Mouse (Mus musculus): ENCODE data around the gene Magi2. TPM values are rescaled to one million over a fixed set of nuclear protein-coding genes. Genes with fewer than 3 reads are reported as not detected.

The Magi2 gene
- polyA plus RNA-seq, 2 experiments, result 0.08 to 0.15 TPM

GRCm38 (mm10) chr5:19822502-19822901 is 595.7 kb downstream of the Magi2 start:
- Histone ChIP-seq H3K27me3 (ENCODE audit: control insufficient read depth, insufficient read depth, low read length) (no peaks in the 10 kb centered on the region), H3K36me3 (replicated peaks; ENCODE audit: control insufficient read depth, insufficient read depth, low read depth) (no peaks in the 10 kb centered on the region), H3K4me3 (ENCODE audit: insufficient read depth in 1 of 2, low read depth in 2 of 2, low read length in 2 of 2) (no peak overlapping the region), H3K4me1 (replicated peaks; ENCODE audit: control insufficient read depth in 2 of 2, insufficient read depth in 2 of 2, low read length in 1 of 2) (no peaks in the 10 kb centered on the region), H3K4me2 (ENCODE audit: low read depth) (no peak overlapping the region), H3K27ac (no peak overlapping the region), H3K9me3 (ENCODE audit: control insufficient read depth, low read length) (no peaks in the 10 kb centered on the region), H3K9ac (replicated peaks) (no peak overlapping the region)
- TF ChIP-seq EP300 (IDR thresholded peaks at IDR 0.05; ENCODE audit: low read depth), result no peak
- no peak for TF ChIP-seq CTCF (IDR thresholded peaks at IDR 0.05; ENCODE audit: low read depth)
- no peak for ATAC-seq (ENCODE audit: insufficient read depth)
- DNase-seq (ENCODE audit: low read depth in 3 of 3, low spot score in 3 of 3), result no peak
- WGBS (ENCODE audit: insufficient replicate concordance), result 59% methylated on average over 2 of the region's 2 CpGs

- Histone ChIP-seq H3K9me3 (ENCODE audit: control insufficient read depth, low read length) (no peaks in the 10 kb centered on the region), H3K27me3 (ENCODE audit: control insufficient read depth, insufficient read depth, low read length) (no peaks in the 10 kb centered on the region), H3K27ac (no peak overlapping the region), H3K9ac (replicated peaks) (no peak overlapping the region), H3K4me3 (ENCODE audit: insufficient read depth in 1 of 2, low read depth in 2 of 2, low read length in 2 of 2) (no peak overlapping the region), H3K4me1 (replicated peaks; ENCODE audit: control insufficient read depth in 2 of 2, insufficient read depth in 2 of 2, low read length in 1 of 2) (no peaks in the 10 kb centered on the region), H3K36me3 (replicated peaks; ENCODE audit: control insufficient read depth, insufficient read depth, low read depth) (no peaks in the 10 kb centered on the region), H3K4me2 (ENCODE audit: low read depth) (no peak overlapping the region)
- TF ChIP-seq CTCF (IDR thresholded peaks at IDR 0.05; ENCODE audit: low read depth) (no peak), EP300 (IDR thresholded peaks at IDR 0.05; ENCODE audit: low read depth) (no peak)
- no peak for ATAC-seq (ENCODE audit: insufficient read depth)
- 47% methylated on average over 2 of the region's 2 CpGs for WGBS (ENCODE audit: insufficient replicate concordance)
- no peak for DNase-seq (ENCODE audit: low read depth in 3 of 3, low spot score in 3 of 3)
Observed at GRCm38 (mm10) chr5:19825943-19826342, 599.1 kb downstream of the Magi2 start.

- Histone ChIP-seq H3K27ac (no peak overlapping the region), H3K27me3 (ENCODE audit: control insufficient read depth, insufficient read depth, low read length) (no peaks in the 10 kb centered on the region), H3K9ac (replicated peaks) (no peak overlapping the region), H3K36me3 (replicated peaks; ENCODE audit: control insufficient read depth, insufficient read depth, low read depth) (no peaks in the 10 kb centered on the region), H3K4me1 (replicated peaks; ENCODE audit: control insufficient read depth in 2 of 2, insufficient read depth in 2 of 2, low read length in 1 of 2) (no peaks in the 10 kb centered on the region), H3K4me3 (ENCODE audit: insufficient read depth in 1 of 2, low read depth in 2 of 2, low read length in 2 of 2) (no peak overlapping the region), H3K4me2 (ENCODE audit: low read depth) (no peak overlapping the region), H3K9me3 (ENCODE audit: control insufficient read depth, low read length) (no peaks in the 10 kb centered on the region)
- TF ChIP-seq CTCF (IDR thresholded peaks at IDR 0.05; ENCODE audit: low read depth) (no peak), EP300 (IDR thresholded peaks at IDR 0.05; ENCODE audit: low read depth) (no peak)
- DNase-seq (ENCODE audit: low read depth in 3 of 3, low spot score in 3 of 3) (no peak), ATAC-seq (ENCODE audit: insufficient read depth) (no peak)
- 62% methylated on average over 2 of the region's 2 CpGs for WGBS (ENCODE audit: insufficient replicate concordance)
Observed at GRCm38 (mm10) chr5:19829341-19829740, 602.5 kb downstream of the Magi2 start.

- no peaks in the 10 kb centered on the region for H3K4me1 ChIP-seq (replicated peaks; ENCODE audit: control insufficient read depth in 2 of 2, insufficient read depth in 2 of 2, low read length in 1 of 2)
- no peak for TF ChIP-seq EP300 (IDR thresholded peaks at IDR 0.05; ENCODE audit: low read depth)
- no peak for TF ChIP-seq CTCF (IDR thresholded peaks at IDR 0.05; ENCODE audit: low read depth)
- DNase-seq (ENCODE audit: low read depth in 3 of 3, low spot score in 3 of 3), result no peak
- no peaks in the 10 kb centered on the region for H3K27me3 ChIP-seq (ENCODE audit: control insufficient read depth, insufficient read depth, low read length)
- H3K9ac ChIP-seq (replicated peaks), result no peak overlapping the region
- no peaks in the 10 kb centered on the region for H3K9me3 ChIP-seq (ENCODE audit: control insufficient read depth, low read length)
- H3K4me3 ChIP-seq (ENCODE audit: insufficient read depth in 1 of 2, low read depth in 2 of 2, low read length in 2 of 2), result no peak overlapping the region
- H3K27ac ChIP-seq, result no peak overlapping the region
- no peak overlapping the region for H3K4me2 ChIP-seq (ENCODE audit: low read depth)
- ATAC-seq (ENCODE audit: insufficient read depth), result no peak
- WGBS (ENCODE audit: insufficient replicate concordance), result 7% methylated on average over 2 of the region's 2 CpGs
- no peaks in the 10 kb centered on the region for H3K36me3 ChIP-seq (replicated peaks; ENCODE audit: control insufficient read depth, insufficient read depth, low read depth)
Observed at GRCm38 (mm10) chr5:19862854-19863253, 636.0 kb downstream of the Magi2 start.

- no peak overlapping the region for H3K9ac ChIP-seq (replicated peaks)
- H3K27me3 ChIP-seq (ENCODE audit: control insufficient read depth, insufficient read depth, low read length), result no peaks in the 10 kb centered on the region
- H3K36me3 ChIP-seq (replicated peaks; ENCODE audit: control insufficient read depth, insufficient read depth, low read depth), result no peaks in the 10 kb centered on the region
- H3K27ac ChIP-seq, result no peak overlapping the region
- no peak overlapping the region for H3K4me3 ChIP-seq (ENCODE audit: insufficient read depth in 1 of 2, low read depth in 2 of 2, low read length in 2 of 2)
- no peaks in the 10 kb centered on the region for H3K9me3 ChIP-seq (ENCODE audit: control insufficient read depth, low read length)
- no peak for DNase-seq (ENCODE audit: low read depth in 3 of 3, low spot score in 3 of 3)
- 60% methylated on average over 4 of the region's 4 CpGs for WGBS (ENCODE audit: insufficient replicate concordance)
- no peaks in the 10 kb centered on the region for H3K4me1 ChIP-seq (replicated peaks; ENCODE audit: control insufficient read depth in 2 of 2, insufficient read depth in 2 of 2, low read length in 1 of 2)
- H3K4me2 ChIP-seq (ENCODE audit: low read depth), result no peak overlapping the region
- ATAC-seq (ENCODE audit: insufficient read depth), result no peak
- TF ChIP-seq EP300 (IDR thresholded peaks at IDR 0.05; ENCODE audit: low read depth), result no peak
- TF ChIP-seq CTCF (IDR thresholded peaks at IDR 0.05; ENCODE audit: low read depth), result no peak
Observed at GRCm38 (mm10) chr5:19870406-19870805, 643.6 kb downstream of the Magi2 start.
